Mouse (Mus musculus): ENCODE results near the gene Cbx1.

The Cbx1 gene

DNA sequence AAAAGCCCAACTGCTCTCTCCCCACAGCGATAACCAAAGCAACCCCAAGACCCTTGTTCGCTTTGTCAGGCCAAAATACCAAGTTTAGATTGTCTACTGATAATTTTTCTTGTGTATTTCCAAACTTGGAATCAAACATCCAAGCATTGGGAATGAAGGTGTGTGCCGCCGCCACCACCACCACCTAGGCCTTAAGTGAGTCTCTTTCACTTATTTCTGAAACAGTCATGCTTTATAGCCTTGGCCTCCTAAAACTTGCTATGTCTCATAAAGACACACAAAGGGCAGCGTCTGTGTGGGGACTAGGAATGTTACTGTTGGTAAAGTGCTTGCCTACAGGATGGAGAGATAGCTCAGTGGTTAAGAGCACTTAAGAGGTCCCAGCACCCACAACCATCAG lies 25.0 kb downstream of the Cbx1 start:
- DNase-seq (ENCODE audit: extremely low read depth, insufficient read length, low spot score) = no peak

DNA sequence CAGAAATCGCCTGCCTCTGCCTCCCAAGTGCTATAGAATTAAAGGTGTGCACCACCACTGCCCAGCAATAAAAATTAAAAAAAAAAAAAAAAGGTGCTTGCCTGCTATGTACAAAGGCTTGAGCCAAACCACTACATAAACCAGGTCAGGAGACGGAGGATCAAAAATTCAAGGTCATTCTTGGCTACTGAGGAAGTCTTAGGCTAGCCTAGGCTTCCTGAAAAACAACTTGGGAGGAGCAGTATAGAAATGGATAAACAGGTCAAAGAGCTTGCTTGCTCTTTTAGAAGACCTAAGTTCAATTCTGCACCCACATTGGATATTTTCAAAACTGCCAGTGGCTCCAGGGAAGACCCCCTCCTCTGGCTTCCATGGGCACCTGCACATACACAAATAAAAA lies 25.5 kb downstream of the Cbx1 start:
- no peak for DNase-seq (ENCODE audit: extremely low read depth, insufficient read length, low spot score)

DNA sequence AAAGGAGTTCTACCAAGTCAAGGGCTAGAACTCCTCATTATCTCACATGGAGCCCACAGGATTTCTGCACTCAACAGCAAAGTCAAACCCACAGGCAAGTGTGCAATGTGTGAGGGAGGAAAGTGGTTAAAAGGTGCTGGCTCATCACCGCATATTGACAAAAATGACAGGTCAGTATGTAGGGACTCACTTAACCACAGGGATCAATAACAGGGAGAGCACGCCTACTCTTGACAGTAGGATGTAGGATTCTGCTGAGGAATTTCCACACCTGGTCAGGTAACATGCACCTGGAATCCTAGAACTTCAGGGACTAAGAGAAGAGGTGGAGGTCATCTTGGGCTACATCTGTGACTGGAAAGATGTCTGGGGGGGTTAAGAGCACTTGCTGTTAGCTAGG lies 27.0 kb downstream of the Cbx1 start:
- DNase-seq (ENCODE audit: extremely low read depth, insufficient read length, low spot score) = no peak

DNA sequence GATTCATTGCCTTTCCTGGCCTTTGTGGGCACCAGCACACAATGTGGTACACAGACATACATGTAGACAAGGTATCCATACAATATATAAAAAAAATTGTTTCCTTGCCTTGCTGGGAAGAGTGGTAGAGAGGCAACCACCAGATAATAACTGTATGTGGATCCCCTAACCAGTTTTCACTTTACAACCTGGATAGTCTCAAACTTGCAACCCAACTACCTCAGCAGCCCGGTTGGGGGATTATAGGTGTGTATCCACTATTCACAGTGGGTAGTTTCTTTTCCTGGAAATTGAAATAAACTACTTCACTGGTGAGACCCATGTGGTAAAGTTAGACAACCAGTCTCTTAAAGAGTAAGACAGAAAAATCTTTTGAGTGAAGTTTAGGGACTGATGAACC lies 27.6 kb downstream of the Cbx1 start:
- no peak for DNase-seq (ENCODE audit: extremely low read depth, insufficient read length, low spot score)

DNA sequence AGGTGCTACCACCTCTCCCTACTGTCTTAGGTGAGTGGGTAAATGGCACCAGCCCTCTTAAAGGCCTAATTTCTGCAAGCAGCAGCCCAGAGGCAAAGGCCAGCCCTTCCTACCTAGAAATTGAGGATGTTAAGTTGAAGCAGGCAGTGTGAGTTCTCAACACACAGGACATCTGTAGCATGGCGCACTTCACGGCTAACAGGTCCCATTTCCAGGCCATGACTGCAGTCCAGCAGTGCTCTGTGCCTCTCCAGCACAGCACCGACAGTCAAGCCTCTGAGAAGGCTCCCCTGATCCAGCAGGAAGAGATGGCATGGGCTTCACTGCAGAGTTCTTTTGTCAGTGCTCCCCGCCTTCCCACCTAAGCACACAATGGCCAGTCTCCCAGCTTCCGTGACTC lies 28.1 kb downstream of the Cbx1 start:
- DNase-seq (ENCODE audit: extremely low read depth, insufficient read length, low spot score) = no peak

DNA sequence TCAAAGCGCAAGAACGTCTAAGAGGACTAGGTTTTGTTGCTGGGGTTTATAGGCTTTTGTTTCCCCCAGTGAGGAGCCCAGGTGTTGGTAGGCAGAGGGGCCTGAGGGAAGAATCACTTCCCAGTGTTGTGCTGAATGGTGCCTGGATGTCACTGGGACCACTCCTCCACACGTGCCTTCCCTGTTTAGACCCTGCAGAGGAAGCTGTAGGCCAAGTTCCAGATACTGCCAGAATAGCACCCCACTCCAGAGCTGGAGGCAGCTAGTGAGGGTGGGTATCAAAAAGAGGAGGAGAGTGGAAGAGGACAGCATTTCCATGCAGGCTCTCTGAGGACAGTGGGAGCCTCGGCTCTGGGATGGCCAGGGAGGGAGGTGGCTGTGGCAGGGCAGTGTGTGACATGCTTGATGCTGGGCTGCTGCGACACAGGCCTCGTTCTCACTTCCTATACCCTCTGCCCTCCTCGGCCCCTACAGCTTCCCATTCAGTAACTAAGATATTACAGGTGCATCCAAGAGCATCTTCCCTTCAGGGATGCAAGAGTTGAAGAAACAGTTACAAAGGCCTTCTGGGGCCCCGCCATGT lies 29.3 kb downstream of the Cbx1 start:
- no peak for DNase-seq (ENCODE audit: extremely low read depth, insufficient read length, low spot score)

DNA sequence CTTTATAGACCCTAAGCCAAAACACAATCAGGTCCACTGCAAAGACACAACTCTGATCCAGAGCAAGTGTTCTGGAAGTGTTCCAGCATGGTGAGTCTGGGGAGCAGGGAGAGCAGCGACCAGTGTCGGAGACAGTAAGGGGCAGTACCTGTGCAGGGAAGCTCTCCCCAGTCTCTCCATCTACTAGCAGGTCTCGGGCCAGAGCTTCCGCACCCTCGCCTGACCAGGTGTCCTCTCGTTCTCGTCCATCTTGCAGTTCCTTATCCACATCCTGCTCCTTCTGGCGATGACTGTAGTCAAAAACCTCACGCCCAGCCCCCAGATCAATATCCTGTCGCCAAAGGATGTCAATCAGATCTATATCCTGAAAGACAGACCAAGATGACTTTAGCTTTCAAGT lies 33.0 kb downstream of the Cbx1 start:
- DNase-seq (ENCODE audit: extremely low read depth, insufficient read length, low spot score) = no peak

DNA sequence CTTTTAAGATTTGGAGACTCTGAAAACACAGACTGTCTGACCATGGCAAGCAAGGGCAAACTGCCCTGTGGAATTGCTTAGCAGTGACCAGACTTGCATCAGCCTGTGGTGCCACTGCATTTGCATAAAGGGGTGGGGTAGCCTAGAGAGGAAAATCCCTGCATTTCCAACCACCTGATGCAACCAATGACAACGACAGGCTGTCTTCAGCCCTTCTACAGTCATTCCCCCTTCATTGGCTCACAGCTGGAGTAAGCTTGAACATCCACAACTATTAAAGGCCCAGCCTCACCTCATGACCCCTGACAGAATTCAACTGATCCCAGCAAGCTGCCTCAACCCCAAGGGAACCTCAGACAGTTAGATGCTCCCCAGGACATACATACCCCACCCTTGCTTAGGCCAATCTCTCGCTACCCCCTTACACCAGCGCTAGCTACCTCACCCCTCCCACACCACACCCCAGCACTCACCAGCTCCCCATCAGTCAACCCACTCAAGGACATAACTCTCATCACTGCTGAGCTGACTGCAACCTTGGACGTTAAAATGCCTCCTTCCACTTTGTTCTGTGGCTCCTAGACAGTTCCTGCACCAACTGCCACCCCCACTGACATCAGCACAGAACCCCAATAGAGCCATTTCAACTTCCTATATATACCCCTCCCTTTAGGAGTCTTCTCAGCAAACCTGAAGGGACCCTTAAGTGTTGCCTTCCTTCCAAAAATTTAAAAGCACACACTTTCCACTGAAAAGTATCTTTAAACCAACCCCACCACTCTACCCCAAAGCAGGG lies 33.9 kb downstream of the Cbx1 start:
- peak; percentile 81 for DNase-seq (ENCODE audit: extremely low read depth, insufficient read length, low spot score)

DNA sequence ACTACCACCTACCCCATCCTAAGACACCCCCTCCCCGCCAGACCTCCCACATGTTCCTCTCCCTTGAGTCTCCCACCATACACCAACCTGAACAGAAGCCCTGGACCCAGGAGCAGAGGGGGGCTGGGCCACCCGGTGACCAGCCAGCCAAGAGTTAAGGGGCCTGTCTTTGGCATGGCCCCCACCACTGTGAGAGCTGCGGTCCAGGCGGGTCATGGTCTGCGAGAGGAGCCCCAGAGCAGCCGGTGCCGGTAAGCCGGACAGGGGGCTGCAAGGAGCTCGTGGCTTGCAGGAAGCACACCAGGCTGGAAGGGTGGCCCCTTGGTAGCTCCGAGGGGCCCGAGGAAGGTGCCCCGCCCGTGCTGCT lies 34.5 kb downstream of the Cbx1 start:
- DNase-seq (ENCODE audit: extremely low read depth, insufficient read length, low spot score) = no peak

DNA sequence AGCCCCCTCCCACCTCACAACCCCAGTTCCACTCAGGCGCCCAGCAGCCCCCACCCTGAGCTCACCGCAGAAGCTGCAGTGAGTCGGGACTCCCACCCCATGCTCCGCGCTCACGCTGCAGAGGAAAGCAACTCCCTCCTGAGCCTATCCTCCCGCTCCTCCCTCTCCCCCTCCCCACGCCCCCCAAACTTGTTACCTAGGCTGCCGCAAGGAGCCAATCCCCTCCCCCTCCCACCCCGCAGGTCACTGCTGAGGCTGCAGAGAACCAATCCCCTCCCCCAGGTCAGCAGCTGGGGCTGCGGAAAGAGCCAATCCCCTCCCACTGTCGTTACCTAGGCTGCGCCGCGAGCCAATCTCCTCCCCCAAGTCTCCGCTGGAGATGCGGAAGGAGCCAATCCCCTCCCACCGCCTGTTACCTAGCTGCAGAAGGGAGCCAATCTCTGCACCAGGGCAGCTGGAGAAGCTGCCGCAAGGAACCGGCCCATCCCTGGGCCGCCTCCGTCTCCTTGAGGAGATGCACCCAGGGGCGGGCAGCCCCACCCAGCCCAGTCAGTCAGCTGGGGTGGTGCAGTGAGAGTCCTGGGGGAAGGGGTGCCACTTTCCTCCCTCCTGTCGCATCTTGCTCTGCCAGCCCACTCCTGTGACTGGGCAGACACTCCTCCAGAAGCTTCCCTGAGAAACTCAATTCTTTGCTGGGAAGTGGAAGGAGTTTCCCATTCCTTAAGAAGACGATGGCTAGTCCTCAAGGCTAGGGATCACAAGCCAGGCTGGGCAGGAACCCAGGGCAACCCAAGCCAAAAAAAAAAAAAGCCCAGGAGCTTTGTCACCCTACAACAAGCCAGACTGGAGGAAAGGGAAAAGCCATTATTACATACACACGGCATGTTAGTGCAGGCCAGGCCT lies 35.2 kb downstream of the Cbx1 start:
- DNase-seq (ENCODE audit: extremely low read depth, insufficient read length, low spot score) = peak; percentile 97

DNA sequence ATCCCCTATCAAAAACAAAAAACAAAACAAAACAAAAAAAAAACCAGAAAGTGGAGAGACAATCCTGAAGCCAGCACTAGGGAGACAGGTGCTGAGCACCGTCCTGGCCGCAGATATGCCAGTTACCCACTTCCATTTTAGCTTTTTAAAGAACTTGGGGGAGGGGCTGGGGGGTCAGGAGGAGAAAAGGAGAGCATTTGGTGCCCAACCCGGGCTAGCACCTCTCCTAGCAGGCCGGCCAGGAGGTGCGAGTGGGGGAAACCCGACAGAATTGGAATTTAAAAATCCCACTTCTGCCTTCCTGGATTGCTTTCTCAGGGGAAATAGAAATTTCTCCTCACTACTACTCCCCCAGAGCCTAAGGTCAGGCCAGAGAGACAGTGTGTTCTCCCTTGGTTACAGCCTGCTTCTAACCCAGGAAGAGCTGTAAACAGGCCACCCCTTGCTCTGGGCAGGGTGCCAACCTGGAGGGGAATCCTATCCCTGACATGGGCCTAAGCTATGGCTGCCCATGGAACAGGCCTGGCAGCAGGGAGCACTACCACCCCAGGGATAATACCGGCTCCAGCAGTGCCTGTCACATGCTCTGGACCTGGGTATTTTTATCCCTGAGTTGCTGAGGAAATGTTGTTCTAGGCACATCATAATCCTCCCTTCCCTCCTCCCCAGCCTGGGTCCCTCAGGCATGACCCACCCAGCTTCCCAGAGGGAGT lies 36.0 kb downstream of the Cbx1 start:
- DNase-seq (ENCODE audit: extremely low read depth, insufficient read length, low spot score) = peak; percentile 45

DNA sequence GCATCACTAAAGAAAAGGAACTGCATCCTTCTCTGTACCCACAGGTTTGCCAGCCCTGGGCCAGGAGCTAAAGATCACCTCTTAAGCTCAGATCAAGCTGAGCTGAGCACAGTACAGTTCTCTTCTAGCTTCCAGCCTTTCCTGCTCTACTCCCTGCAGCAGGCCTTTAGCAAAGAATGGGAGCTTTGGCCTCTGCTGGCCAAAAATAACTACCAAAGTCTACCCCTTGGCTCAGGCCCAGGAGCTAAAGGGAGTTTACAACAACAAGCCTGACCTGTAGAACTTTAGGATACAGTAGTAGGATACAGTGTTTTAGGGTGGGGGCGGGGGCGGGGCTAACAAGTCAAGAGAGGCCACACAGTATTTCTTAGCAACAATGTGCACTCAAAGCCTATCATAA lies 37.6 kb downstream of the Cbx1 start:
- no peak for DNase-seq (ENCODE audit: extremely low read depth, insufficient read length, low spot score)

DNA sequence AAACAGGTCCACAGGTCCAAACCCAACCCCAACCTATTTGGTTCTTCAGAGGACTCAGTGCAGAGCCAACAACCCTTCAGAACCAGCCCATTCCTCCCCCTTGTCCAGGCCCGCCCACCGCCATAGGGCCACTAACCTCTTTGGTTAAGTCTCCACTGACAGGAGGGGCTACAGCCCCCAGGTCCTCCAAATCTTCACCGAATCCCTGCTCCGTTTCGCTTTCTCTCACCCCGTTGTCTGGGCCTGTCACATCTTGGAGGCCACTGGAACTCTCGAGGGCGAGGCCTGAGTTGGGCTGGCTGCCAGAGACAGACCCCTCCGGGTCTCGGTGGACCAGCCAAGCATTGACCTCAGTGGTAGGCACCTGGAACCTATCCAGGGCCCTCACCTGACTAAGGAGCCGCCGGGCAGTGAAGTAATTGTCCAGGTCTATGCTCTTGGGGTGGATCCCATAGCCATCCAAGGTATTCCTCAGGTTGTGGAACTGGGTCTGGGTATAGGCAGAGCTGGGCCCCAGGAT lies 38.2 kb downstream of the Cbx1 start:
- no peak for DNase-seq (ENCODE audit: extremely low read depth, insufficient read length, low spot score)

DNA sequence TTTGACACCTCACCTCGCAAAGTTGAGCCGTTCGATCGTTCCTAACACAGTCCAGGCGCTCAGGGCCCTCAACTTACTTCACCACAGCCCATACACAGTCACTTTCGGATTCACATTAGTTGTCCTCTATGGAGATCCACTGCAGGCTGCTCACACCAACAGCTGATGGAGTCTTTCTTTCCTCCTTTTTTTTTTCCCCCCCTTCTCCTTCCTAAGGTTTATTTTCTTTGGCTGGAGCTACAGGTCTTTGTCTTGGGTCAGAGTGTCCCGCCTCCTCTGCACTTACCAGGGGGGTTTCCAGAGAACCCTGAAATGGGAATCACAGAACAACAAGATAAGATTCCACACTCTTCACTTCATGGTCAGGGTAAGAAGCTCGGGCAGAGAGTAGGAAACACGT lies 39.0 kb downstream of the Cbx1 start:
- no peak for DNase-seq (ENCODE audit: extremely low read depth, insufficient read length, low spot score)

DNA sequence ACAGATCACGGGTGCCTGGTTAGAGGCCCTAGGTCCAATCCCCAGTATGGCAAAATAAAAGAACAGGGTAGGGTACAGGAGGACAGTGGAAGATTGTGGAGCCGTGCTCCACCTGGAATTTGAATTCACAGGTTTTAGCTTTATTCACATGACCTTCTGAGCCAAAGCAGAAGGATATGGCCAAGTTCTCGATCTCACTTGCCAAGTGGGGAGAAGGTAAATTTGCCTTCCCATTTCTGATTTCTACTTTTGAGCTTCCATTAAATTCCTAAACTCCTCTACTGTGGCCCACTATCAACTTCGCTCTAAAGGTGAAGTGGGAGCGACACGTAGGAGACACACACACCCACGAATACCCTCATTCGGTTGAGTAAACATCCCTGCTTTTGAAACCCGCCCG lies 40.0 kb downstream of the Cbx1 start:
- no peak for DNase-seq (ENCODE audit: extremely low read depth, insufficient read length, low spot score)

DNA sequence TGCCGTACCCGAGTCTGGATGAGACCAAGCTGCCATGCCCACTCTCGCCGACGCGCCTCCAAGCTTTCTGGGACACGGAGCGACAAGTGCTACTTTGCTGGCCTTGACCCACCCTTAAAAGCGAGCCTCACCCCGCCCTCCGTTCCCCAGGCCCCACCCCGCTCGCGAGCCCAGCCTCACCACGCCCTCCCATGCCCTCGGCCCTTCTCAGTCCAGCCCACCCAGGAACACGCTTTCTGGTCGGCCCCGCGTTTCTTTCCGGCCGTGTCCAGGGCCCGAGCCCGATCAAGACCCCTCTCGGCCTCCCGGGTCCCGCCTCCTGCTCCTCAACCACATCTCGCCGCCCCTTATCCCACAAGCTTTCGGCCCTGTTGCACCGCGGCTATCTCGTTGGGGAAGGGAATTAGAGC lies 40.5 kb downstream of the Cbx1 start:
- peak; percentile 98 for DNase-seq (ENCODE audit: extremely low read depth, insufficient read length, low spot score)

DNA sequence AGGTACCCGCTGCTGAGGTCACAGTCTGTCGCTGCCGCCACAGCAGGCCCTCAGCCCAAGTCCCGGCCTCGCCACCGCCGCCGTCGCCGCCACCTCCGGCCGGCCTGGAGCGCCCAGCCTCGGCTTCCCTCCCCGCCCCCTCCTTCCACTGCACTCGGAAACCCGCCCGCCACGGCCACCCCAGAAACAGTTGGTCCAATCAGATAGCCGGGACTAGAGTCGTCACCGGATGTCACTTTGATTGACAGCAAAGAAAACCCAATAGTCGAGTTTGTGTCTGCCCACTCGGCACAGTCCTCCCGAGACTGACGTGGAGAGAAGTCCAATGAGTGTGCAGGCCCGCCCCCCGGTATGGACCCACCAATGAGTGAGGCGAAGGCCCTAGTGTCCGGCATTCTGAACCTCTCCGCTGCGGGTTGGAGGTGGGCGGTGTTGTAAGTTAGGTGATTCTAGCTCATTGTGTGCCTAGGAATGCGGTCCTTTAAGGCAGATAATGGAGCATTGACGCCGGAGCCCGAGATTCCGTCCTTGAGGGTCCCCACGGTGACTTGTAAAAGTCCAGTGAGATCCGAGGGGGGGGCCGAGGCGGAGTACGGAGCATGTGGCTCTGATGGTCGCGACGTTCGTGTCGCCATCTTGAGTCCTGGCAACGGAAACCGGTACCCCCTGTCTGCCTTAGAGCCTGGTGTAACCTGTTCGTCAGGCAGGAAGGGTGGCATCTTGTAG lies 41.0 kb downstream of the Cbx1 start, which contains the start of gene Nfe2l1:
Gene Nfe2l1, minus strand, starts transcription at position 156 of the 726 bp plus-strand sequence.
- DNase-seq (ENCODE audit: extremely low read depth, insufficient read length, low spot score) = peak; percentile 94

DNA sequence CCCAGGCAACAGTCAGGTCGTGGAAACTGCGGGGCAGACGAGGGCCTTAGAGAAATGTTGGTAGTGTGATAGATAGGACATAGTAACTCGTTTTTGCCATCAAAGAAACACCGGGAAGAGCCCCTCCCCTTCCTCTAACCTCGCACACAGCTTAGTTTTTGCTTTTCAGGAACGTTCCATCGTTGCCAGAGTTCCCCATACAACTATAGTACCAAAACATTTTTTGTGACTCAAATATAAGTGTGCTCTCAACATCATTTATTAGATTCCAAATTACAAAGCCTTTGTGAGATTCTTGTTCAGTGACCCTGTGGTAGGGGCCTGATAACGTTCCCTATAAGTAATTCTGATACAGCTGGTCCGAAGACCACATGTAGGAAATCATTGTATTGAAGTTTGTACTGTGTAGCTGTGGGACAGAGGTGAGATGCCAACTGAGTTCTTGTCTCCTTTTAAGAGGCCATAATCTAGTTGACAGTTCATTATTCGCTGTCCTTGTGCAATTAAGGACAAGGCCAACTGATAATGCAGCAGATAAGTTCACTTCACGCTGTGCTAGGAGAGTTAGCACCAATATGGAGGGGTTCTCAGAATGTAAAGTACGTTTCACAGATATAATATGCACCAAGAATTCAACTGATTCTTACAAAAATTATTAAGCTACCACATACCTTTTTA lies 41.8 kb downstream of the Cbx1 start:
- no peak for DNase-seq (ENCODE audit: extremely low read depth, insufficient read length, low spot score)

DNA sequence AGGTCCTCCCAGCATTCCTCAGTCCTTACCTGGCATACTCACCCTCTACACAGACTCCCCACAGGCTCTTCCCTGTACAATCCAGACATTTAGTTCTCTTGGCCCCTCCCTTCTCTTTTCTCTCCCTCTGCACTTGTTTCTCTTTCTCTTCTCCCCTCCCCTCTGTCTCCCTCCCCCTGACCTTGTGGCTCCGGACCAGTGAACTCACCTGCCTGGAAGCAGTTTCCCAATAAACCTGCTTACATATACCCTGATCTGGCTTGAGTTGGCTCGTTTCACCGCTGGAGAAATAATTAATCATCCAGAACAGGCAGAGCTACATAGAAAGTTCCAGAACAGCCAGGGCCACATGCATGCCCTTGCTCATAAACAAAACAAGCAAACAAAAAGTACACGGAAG lies 42.6 kb downstream of the Cbx1 start:
- no peak for DNase-seq (ENCODE audit: extremely low read depth, insufficient read length, low spot score)

DNA sequence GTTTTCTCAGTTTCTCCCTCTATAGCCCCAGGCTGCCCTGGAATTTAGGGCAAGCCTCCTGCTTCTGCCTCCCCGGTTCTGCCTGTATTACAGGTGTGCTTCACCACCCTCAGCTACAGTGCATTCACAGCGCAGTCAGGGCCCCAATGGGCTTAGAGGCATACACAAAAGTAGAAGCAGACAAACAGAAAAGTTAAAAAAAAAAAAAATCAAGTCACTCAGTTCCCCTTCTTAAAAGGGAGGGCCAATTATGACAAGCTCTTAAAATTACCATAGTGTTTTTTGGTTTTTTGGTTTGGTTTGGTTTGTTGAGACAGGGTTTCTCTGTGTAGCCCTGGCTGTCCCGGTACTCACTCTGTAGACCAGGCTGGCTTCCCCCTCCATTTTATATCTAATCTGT lies 43.6 kb downstream of the Cbx1 start:
- DNase-seq (ENCODE audit: extremely low read depth, insufficient read length, low spot score) = no peak

Data from 3134 (cell line).